Mouse (Mus musculus): ENCODE data around the gene Slco2a1. TPM values are rescaled to one million over a fixed set of nuclear protein-coding genes. Genes with fewer than 3 reads are reported as not detected.

Gene Slco2a1
- polyA plus RNA-seq, 1 experiment from 2014 or later = 0.54 TPM

DNA sequence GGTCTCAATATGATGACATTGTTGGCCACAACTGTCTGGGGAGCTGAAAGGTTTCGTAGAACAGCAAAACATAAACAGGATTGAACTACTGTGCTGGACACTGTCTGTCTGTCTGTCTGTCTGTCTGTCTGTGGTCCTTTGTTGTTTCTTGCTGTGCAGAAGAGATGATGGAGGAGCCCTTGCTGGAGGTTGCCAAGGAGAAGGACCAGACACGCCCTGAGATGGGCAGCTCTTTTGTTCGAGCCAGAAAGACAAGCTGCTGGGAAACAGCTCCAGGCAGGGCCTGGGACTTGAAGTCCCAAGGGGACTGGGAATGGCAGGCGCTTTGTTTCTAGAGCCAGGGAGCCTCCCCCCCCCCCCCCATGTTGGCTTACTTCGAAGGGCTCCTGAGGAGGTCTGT is 129.0 kb downstream of the Slco2a1 start:
- H3K4me1 ChIP-seq = peaks cover 55% of the 10 kb centered on the region
- peak overlapping the region; percentile 0; the same call in 1 of the 2 replicates for H3K27ac ChIP-seq
- H3K36me3 ChIP-seq (ENCODE audit: poor library complexity, severe bottlenecking) = peaks cover 18% of the 10 kb centered on the region

DNA sequence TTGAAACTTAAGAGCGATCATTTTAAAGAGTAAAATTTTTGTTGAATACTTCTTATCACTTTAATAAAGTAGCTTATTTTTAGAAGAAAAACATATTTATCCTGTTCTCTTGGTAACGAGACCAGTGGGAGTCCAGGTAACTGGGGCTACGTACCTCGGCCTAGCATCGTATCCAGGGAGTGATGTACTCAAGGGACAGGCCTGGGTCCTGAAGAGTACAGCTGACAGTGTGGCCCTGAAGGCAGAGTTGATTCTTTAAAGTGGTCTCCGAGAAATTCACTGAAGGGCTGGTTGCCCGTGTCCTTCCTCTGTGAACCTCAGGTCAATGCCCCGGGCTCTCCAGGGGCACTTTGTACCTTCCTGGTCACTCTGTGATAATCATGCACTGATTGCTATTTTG is 129.4 kb downstream of the Slco2a1 start:
- Histone ChIP-seq H3K9me3 (replicated peaks) (no peaks in the 10 kb centered on the region), H3K27me3 (no peaks in the 10 kb centered on the region), H3K4me3 (no peak overlapping the region), H3K36me3 (ENCODE audit: poor library complexity, severe bottlenecking) (peaks cover 18% of the 10 kb centered on the region), H3K27ac (no peak overlapping the region), H3K4me2 (no peak overlapping the region), H3K9ac (no peak overlapping the region), H3K4me1 (peaks cover 50% of the 10 kb centered on the region)
- 87% methylated on average over 8 of the region's 8 CpGs for WGBS
- ATAC-seq = no peak

More for the DNA sequence above, 129.0 kb downstream of the Slco2a1 start:
- no peak overlapping the region for H3K4me3 ChIP-seq
- 46% methylated on average over 5 of the region's 5 CpGs for WGBS
- ATAC-seq = no peak
- no peaks in the 10 kb centered on the region for H3K9me3 ChIP-seq (replicated peaks)
- no peaks in the 10 kb centered on the region for H3K27me3 ChIP-seq
- H3K4me2 ChIP-seq = no peak overlapping the region
- no peak overlapping the region for H3K9ac ChIP-seq

DNA sequence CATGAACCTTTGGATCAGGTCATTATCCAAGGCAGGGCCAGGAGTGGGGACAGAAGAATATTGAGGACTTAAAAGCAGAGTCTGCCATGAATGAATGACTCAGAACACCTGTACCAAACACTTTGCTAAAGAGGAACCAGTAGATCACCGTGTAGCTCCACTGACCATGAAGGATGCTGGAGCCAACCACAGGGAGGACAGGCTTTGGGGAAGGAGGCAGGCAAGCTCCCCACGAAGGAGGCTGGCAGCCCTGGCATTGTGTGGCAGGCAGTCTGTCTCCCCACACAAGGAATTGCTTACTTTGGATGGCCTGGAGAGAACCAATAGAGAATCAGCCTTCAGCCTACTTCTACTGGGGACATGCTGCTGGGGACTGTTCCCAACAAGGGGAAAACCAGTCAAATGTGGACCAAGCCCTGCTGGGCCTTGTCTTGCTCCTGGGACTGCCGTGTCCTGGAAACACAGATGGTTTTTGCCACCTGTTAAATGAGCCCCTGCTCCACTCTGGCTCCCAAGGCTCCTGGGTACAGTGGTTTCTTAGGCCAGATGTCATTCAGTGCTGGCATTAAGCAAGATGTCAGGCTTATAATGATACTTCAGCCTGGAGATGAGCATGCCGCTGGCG is 130.3 kb downstream of the Slco2a1 start:
- ATAC-seq = no peak
- H3K36me3 ChIP-seq (ENCODE audit: poor library complexity, severe bottlenecking) = peaks cover 18% of the 10 kb centered on the region
- H3K4me3 ChIP-seq = no peak overlapping the region
- no peak overlapping the region for H3K9ac ChIP-seq
- peaks cover 42% of the 10 kb centered on the region for H3K4me1 ChIP-seq
- WGBS = 91% methylated on average over 5 of the region's 5 CpGs
- H3K27me3 ChIP-seq = no peaks in the 10 kb centered on the region
- H3K27ac ChIP-seq = no peak overlapping the region
- H3K9me3 ChIP-seq (replicated peaks) = no peaks in the 10 kb centered on the region
- H3K4me2 ChIP-seq = no peak overlapping the region

DNA sequence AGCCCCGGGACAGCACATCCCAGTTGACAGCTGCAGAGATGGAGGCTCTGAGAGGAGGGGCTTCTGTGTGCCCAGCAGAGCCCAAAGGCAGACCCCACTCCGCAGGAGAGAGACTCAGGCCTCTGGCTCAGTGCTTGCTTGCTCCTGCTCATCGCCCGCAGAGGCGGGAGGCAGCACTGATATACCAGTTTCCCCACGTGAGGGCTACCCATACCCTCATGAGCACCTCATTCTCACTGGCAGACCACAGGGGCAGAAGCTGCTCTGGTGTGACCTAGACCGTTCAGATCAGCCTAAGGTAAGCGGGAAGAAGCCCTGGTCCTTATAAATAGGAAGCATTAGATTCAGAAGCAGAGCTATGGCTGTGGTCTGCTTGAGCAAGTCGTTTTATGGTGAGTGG is 131.3 kb downstream of the Slco2a1 start:
- ATAC-seq = no peak
- Histone ChIP-seq H3K4me3 (no peak overlapping the region), H3K27me3 (no peaks in the 10 kb centered on the region), H3K27ac (no peak overlapping the region), H3K9ac (no peak overlapping the region), H3K36me3 (ENCODE audit: poor library complexity, severe bottlenecking) (peaks cover 21% of the 10 kb centered on the region), H3K9me3 (replicated peaks) (no peaks in the 10 kb centered on the region), H3K4me1 (peaks cover 32% of the 10 kb centered on the region), H3K4me2 (no peak overlapping the region)
- 89% methylated on average over 9 of the region's 9 CpGs for WGBS

DNA sequence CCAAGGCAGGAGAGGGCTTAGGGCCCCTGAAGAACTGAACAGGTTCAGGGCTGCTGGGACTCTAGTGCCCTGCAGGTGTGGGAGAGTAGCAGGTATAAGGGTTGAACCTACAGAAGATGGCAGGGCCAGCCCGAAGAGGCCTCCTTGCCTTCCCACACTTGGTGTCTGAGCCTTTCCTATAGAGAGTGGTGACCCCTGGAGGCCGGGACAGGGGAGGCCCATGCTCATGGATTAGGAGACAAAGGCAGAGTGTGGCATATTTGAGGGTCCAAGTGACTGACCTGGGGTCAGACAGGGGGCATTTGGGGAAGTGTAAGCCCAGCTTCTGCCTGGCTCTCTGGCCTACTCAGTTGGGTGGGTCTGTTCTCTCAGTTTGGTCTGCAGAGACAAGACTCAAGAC is 131.7 kb downstream of the Slco2a1 start:
- 39% methylated on average over 2 of the region's 2 CpGs for WGBS

DNA sequence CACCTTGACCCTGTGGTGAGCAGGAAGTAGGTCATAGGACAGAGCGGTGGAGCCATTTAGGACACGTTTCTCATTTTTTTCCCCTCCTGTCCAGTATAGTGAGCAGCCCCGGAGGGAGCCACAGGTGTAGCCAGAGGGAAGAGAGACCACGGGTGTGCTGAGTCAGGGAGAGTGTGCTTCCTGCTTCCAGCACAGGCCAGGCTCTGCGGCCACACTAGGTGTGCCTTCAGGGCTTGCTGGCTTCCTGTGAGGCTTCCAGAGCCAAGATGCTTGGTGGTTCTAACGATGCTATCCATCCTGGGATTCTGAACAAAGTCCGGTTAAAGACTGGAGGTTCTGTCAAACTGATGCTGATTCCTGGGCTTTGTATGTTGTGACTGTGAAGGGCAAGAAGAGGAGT is 133.0 kb downstream of the Slco2a1 start:
- Histone ChIP-seq H3K36me3 (ENCODE audit: poor library complexity, severe bottlenecking) (peaks cover 14% of the 10 kb centered on the region; the same call in 1 of the 2 replicates), H3K4me1 (peaks cover 16% of the 10 kb centered on the region), H3K9ac (no peak overlapping the region), H3K27me3 (no peaks in the 10 kb centered on the region), H3K4me2 (no peak overlapping the region), H3K27ac (no peak overlapping the region), H3K9me3 (replicated peaks) (no peaks in the 10 kb centered on the region), H3K4me3 (no peak overlapping the region)
- WGBS = 89% methylated on average over 7 of the region's 7 CpGs
- no peak for ATAC-seq

More for the DNA sequence above, 131.7 kb downstream of the Slco2a1 start:
- no peak overlapping the region for H3K9ac ChIP-seq
- H3K27me3 ChIP-seq = no peaks in the 10 kb centered on the region
- peaks cover 28% of the 10 kb centered on the region for H3K4me1 ChIP-seq
- ATAC-seq = no peak
- H3K27ac ChIP-seq = no peak overlapping the region
- no peaks in the 10 kb centered on the region for H3K9me3 ChIP-seq (replicated peaks)
- no peak overlapping the region for H3K4me3 ChIP-seq
- no peak overlapping the region for H3K4me2 ChIP-seq
- peaks cover 19% of the 10 kb centered on the region; the same call in 1 of the 2 replicates for H3K36me3 ChIP-seq (ENCODE audit: poor library complexity, severe bottlenecking)

DNA sequence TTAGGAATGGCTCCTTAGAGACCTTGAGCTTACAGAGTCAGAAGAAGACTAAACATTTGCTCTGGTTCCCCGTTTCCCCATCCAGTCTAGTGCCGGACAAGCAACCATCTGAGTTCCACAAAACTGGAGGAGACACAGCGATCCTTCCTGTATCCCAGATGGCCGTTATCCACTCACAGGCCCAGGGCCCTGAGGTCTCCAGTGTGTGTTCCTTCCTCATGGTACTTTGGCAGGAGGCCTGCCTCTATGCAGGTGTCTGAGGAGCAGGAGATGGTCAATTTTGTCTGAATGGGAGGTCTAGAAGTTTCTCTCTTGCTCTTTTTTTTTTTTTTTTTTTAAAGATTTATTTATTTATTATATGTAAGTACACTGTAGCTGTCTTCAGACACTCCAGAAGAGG is 136.2 kb downstream of the Slco2a1 start:
- Histone ChIP-seq H3K4me3 (no peak overlapping the region), H3K9me3 (replicated peaks) (no peaks in the 10 kb centered on the region), H3K27ac (no peak overlapping the region), H3K4me1 (no peaks in the 10 kb centered on the region), H3K27me3 (no peaks in the 10 kb centered on the region), H3K9ac (no peak overlapping the region), H3K4me2 (no peak overlapping the region), H3K36me3 (ENCODE audit: poor library complexity, severe bottlenecking) (peaks cover 11% of the 10 kb centered on the region)
- WGBS = 98% methylated on average over 4 of the region's 4 CpGs
- ATAC-seq = no peak

DNA sequence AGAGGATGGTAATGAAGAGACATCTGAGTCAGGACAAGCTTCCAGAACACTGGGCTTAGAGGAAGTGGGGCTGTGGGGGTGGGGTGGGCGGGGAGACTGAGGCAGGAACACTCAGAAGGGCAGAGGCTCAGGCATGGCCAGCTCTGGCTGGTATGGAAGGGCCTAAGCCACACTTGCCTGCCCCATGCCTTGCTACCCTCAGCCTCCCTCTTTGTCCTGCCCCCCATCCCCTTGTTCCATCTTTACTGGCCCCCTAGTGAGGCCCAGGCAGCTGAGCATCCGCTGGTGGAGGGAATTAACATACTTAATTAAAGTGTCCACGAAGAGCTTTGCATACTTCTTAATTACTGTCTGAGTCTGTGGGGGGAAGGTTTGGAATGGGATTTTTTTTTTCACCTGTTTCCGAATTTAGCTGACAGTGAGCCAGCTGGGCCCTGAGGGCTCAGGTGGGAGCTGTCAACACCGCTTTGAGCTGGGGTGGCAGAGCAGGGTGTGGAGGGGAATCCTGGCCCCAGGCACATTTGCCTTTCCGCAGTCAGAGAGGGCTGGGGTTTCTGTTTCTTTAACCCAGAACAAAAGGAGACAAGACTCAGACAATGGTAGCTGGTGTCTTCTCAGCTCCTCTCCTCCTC is 145.1 kb downstream of the Slco2a1 start:
- Histone ChIP-seq H3K4me3 (no peak overlapping the region), H3K9ac (0 out of 2 replicates have a peak overlapping the region, but pooled peaks have one; percentile 38), H3K9me3 (replicated peaks) (no peaks in the 10 kb centered on the region), H3K36me3 (ENCODE audit: poor library complexity, severe bottlenecking) (peaks cover 4% of the 10 kb centered on the region), H3K27ac (peak overlapping the region; percentile 80), H3K4me2 (no peak overlapping the region), H3K27me3 (no peaks in the 10 kb centered on the region), H3K4me1 (peaks cover 47% of the 10 kb centered on the region)
- 21% methylated on average over 6 of the region's 6 CpGs for WGBS
- ATAC-seq = peak; percentile 44; the same call in 1 of the 2 replicates

DNA sequence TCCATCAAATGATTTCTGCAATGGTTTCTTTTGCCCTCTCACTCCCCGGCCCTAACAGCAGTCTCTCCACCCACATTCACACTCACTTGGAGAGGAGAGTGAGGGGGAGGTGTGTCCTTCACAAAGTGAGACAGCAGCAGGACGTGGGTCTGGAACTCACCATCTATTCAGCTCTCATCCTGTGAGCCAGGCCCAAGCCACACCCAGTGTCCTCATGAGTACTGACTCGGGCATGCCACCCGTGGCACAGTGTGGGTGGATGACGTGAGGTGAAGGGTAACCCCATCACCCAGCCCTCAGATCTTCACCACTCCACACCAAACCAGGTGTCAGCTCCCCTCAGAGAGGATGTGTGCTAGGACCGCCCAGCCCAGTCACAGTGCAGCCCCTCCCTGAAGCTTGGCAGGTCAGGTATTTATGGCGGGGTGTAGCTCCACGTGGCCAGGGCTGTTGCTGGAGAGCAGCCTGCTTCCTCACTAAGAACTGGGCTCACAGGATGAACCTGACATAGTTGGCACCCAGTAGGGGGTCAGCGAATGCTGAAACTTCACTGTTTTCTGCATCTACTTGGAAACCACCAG is 146.0 kb downstream of the Slco2a1 start:
- Histone ChIP-seq H3K27me3 (no peaks in the 10 kb centered on the region), H3K9me3 (replicated peaks) (no peaks in the 10 kb centered on the region), H3K4me2 (no peak overlapping the region), H3K4me1 (peaks cover 51% of the 10 kb centered on the region), H3K9ac (0 out of 2 replicates have a peak overlapping the region, but pooled peaks have one; percentile 38), H3K36me3 (ENCODE audit: poor library complexity, severe bottlenecking) (no peaks in the 10 kb centered on the region), H3K4me3 (no peak overlapping the region), H3K27ac (peak overlapping the region; percentile 80)
- peak; percentile 17; the same call in 1 of the 2 replicates for ATAC-seq
- 55% methylated on average over 9 of the region's 9 CpGs for WGBS

- Histone ChIP-seq H3K27ac (no peak overlapping the region), H3K4me1 (peaks cover 36% of the 10 kb centered on the region), H3K9me3 (replicated peaks) (no peaks in the 10 kb centered on the region), H3K36me3 (ENCODE audit: poor library complexity, severe bottlenecking) (peaks cover 32% of the 10 kb centered on the region), H3K4me2 (no peak overlapping the region), H3K9ac (no peak overlapping the region), H3K27me3 (no peaks in the 10 kb centered on the region), H3K4me3 (no peak overlapping the region)
- no peak for ATAC-seq
- WGBS = 71% methylated on average over 6 of the region's 6 CpGs
These were observed 151.0 kb downstream of the Slco2a1 start for GRCm38 (mm10) chr9:103139481-103139880.

DNA sequence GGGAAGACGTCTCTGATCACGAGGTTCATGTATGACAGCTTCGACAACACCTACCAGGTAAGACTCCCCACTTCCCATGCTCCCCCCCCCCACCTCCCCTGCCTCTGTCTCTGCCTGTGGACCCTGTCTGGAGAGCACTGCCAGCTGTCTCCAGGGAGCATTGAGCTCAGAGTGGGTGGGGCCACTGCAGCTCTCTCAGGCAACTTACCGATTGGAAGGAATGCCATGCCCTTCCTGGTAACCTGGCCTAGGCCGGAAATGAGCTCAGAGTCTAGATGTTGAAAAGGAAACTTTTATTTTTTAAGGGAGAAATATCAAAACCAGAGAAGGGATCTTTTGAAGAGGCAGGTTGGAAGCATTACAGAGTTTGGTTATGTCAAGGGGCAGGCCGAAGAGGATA is 151.9 kb downstream of the Slco2a1 start:
- Histone ChIP-seq H3K4me2 (no peak overlapping the region), H3K27ac (no peak overlapping the region), H3K4me1 (peaks cover 36% of the 10 kb centered on the region), H3K36me3 (ENCODE audit: poor library complexity, severe bottlenecking) (peaks cover 32% of the 10 kb centered on the region), H3K9me3 (replicated peaks) (no peaks in the 10 kb centered on the region), H3K4me3 (no peak overlapping the region), H3K9ac (no peak overlapping the region), H3K27me3 (no peaks in the 10 kb centered on the region)
- ATAC-seq = no peak
- WGBS = 89% methylated on average over 6 of the region's 6 CpGs

DNA sequence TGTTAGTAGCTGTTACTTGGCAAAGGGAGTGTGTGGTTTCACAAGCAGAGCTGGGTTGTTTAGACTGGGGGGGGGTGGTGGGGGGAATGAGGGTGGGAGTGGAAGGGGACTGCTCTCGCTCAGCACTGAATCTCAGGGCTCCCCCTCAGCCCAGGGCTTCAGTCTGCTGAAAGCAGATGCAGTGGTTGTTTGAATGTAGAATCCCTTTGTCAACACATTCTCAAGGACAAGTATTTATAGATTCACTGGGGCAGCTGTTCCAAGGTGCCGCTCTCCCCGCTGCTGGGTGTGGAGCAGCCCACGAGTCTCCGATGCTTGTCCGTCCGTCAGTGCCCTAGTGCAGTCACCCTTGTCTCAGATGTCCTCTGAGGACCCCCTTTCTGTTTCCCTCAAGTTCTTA is 152.8 kb downstream of the Slco2a1 start:
- 88% methylated on average over 7 of the region's 7 CpGs for WGBS
- H3K27ac ChIP-seq = no peak overlapping the region
- no peak for ATAC-seq

More for the DNA sequence above, 152.8 kb downstream of the Slco2a1 start:
- no peak overlapping the region for H3K4me3 ChIP-seq
- H3K9me3 ChIP-seq (replicated peaks) = no peaks in the 10 kb centered on the region
- H3K9ac ChIP-seq = no peak overlapping the region
- H3K27me3 ChIP-seq = no peaks in the 10 kb centered on the region
- no peak overlapping the region for H3K4me2 ChIP-seq
- H3K4me1 ChIP-seq = peaks cover 38% of the 10 kb centered on the region
- H3K36me3 ChIP-seq (ENCODE audit: poor library complexity, severe bottlenecking) = peaks cover 32% of the 10 kb centered on the region
